Comparison of ENCODE assay signal across 22 mouse cellular contexts in the genomic region with DNA sequence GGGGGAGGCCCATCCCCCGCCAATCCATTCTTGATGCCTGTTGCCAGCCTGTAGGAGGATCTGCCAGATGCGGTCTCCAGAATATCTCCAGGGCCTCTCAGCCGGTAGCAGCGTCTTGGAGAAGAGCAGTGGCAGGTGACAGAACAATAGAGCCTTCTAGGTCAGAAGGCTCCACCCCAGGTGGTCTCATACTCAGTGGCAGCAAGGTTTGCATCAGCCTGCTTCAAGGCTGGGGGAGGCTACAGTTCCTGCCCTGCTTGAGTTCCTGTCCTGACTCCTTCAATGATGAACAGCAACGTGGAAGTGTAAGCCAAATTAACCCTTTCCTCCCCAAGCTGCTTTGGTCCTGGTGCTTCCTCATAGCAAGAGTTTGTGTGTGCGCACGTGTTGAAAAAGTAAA.
"Had no signal": no experiment of that assay in that cellular context is flagged by ENCODE, and none has a peak within 500 bp of the region (broad histone marks: within the 10 kb centered on the region; RNA-seq: fewer than 3 reads in every experiment).

No protein-coding gene starts in this region.

- H3K4me3 ChIP-seq: heart, adult 2 months; heart, embryonic 12.5 days; hindbrain, embryonic 10.5 days; hindbrain, embryonic 12.5 days; intestine, embryonic 15.5 days; layer of hippocampus, adult 2 months; left cerebral cortex, adult 2 months; limb, embryonic 10.5 days; limb, embryonic 12.5 days had no signal

- H3K9me3 ChIP-seq: limb, embryonic 10.5 days had no signal

- H3K4me2 ChIP-seq: heart, embryonic 12.5 days; hindbrain, embryonic 12.5 days; hindbrain, embryonic 14.5 days; intestine, embryonic 15.5 days; limb, embryonic 12.5 days had no signal

- H3K36me3 ChIP-seq: heart, embryonic 12.5 days; hindbrain, embryonic 10.5 days; hindbrain, embryonic 12.5 days; intestine, embryonic 15.5 days; limb, embryonic 10.5 days; limb, embryonic 12.5 days had no signal

- H3K9ac ChIP-seq: heart, embryonic 12.5 days; hindbrain, embryonic 12.5 days; hindbrain, embryonic 14.5 days; intestine, embryonic 15.5 days; limb, embryonic 12.5 days had no signal

- ATAC-seq: hindbrain, embryonic 16.5 days; inflammation-experienced regulatory T-cells, adult 6 months; intestine, embryonic 15.5 days; intestine, postnatal 0 days had no signal

- H3K27ac ChIP-seq: heart, adult 2 months; hindbrain, embryonic 10.5 days; hindbrain, embryonic 12.5 days; hindbrain, embryonic 14.5 days; intestine, embryonic 15.5 days; layer of hippocampus, adult 2 months; left cerebral cortex, adult 2 months; limb, embryonic 10.5 days; limb, embryonic 12.5 days had no signal

- H3K4me1 ChIP-seq: heart, embryonic 12.5 days; hindbrain, embryonic 10.5 days; hindbrain, embryonic 12.5 days; intestine, embryonic 15.5 days; limb, embryonic 10.5 days; limb, embryonic 12.5 days had no signal

- DNase-seq: gastrocnemius, postnatal 25 days; heart, adult 2 months; heart, postnatal 10 days; heart, postnatal 4 days; kidney, adult 18-20 months; kidney, adult 8-10 months; kidney, postnatal 10 days; kidney, postnatal 25 days; kidney, postnatal 4 days; liver had no signal

- H3K27me3 ChIP-seq: heart, embryonic 12.5 days; hindbrain, embryonic 12.5 days; intestine, embryonic 15.5 days; limb, embryonic 12.5 days had no signal
